In genomic region chr14:58113180-58113579, GRCm38 (mm10) we compare ENCODE assay signal across 10 mouse cellular contexts. TPM values are rescaled to one million over a fixed set of nuclear protein-coding genes. Genes with fewer than 3 reads are reported as not detected.
DNase-seq lines count a peak whose midpoint lies in the region; ATAC-seq and TF ChIP-seq lines count a peak whose summit lies in the region.
"Had no signal": no experiment of that assay in that cellular context is flagged by ENCODE, and none has a peak within 500 bp of the region (broad histone marks: within the 10 kb centered on the region; RNA-seq: fewer than 3 reads in every experiment).

No protein-coding gene starts in this region.

- ATAC-seq in Patski, result no peak

- H3K27me3 ChIP-seq in kidney, adult 2 months (replicated peaks; ENCODE audit: control insufficient read depth, insufficient read depth, low read length), result no peaks in the 10 kb centered on the region
- H3K27me3 ChIP-seq in Patski, result no peaks in the 10 kb centered on the region
- H3K27me3 ChIP-seq in embryonic facial prominence, embryonic 10.5 days (replicated peaks; ENCODE audit: low read depth, poor library complexity, severe bottlenecking), result no peaks in the 10 kb centered on the region

- DNase-seq in kidney, adult 2 months, result peak; percentile 46
- DNase-seq in kidney, adult 18-20 months, result no peak
- peak; percentile 30 for DNase-seq in Patski (ENCODE audit: low read depth, low spot score)
- DNase-seq in brain, adult 2 months (ENCODE audit: low read depth, low spot score), result peak; percentile 56
- DNase-seq in heart, postnatal 10 days, result peak; percentile 38 to 52
- DNase-seq in embryonic facial prominence, embryonic 10.5 days (ENCODE audit: low spot score), result no peak
- DNase-seq in adipocyte (ENCODE audit: low spot score), result no peak
- no peak for DNase-seq in spleen, adult 18-20 months
- DNase-seq: thymus, postnatal 14 days had no signal

- in situ Hi-C loops in Patski (cut with MboI; ENCODE audit: low pct_unique_long_range_greater_than_20kb), result no loop called here

- TF ChIP-seq POLR2A in kidney, adult 2 months (IDR thresholded peaks at IDR 0.05; ENCODE audit: low read depth, low read length), result no peak

- TF ChIP-seq CTCF in kidney, adult 2 months (conservative IDR thresholded peaks at IDR 0.05; ENCODE audit: insufficient read depth, insufficient read length, low read depth, low read length), result no peak
- TF ChIP-seq CTCF in Patski (IDR thresholded peaks at IDR 0.05), result no peak

- POLR2A ChIA-PET in Patski (lab: Charles Lee), result no interaction called here

- intact Hi-C loops in heart, postnatal 10 days (cut with DNase I), result no loop called here

- WGBS in kidney, adult 2 months, result 14% methylated on average over 6 of the region's 6 CpGs
- 75% methylated on average over 6 of the region's 6 CpGs for WGBS in embryonic facial prominence, embryonic 10.5 days

- H3K4me3 ChIP-seq in kidney, adult 2 months (ENCODE audit: insufficient read depth, low read depth, low read length), result no peak overlapping the region
- no peak overlapping the region for H3K4me3 ChIP-seq in embryonic facial prominence, embryonic 10.5 days
- H3K4me3 ChIP-seq: erythroblast, embryonic 14.5 days had no signal

- H3K27ac ChIP-seq in kidney, adult 2 months (ENCODE audit: insufficient read depth, low read depth, low read length), result no peak overlapping the region; the same call in 1 of the 2 replicates
- no peak overlapping the region for H3K27ac ChIP-seq in embryonic facial prominence, embryonic 10.5 days (replicated peaks)

- CTCF ChIA-PET in Patski (lab: Charles Lee), result no interaction called here

- H3K9me3 ChIP-seq in embryonic facial prominence, embryonic 10.5 days, result no peaks in the 10 kb centered on the region

- H3K4me1 ChIP-seq in kidney, adult 2 months (ENCODE audit: control insufficient read depth, insufficient read depth, low read length), result no peaks in the 10 kb centered on the region
- H3K4me1 ChIP-seq in embryonic facial prominence, embryonic 10.5 days, result no peaks in the 10 kb centered on the region

- H3K36me3 ChIP-seq in kidney, adult 2 months (ENCODE audit: control insufficient read depth, insufficient read depth, low read length), result no peaks in the 10 kb centered on the region; the same call in 1 of the 2 replicates
- H3K36me3 ChIP-seq in embryonic facial prominence, embryonic 10.5 days (replicated peaks), result no peaks in the 10 kb centered on the region

RNA-seq across cellular contexts. Expression of gene Fgf9, which starts 42.8 kb away (rescaled TPM):
- 5.3 and 7.1 TPM in 2 replicates for polyA plus RNA-seq in kidney, adult 2 months (2012; rRNA removed)
- polyA plus RNA-seq in Patski (2021), result 2.0 TPM
- total RNA-seq in heart, postnatal 10 days (2021), result 10 to 100 TPM in 1 of 2 experiments, 1 to 10 TPM in 1; 5.2 to 11.0 TPM
- 5.7 and 6.5 TPM in 2 replicates for polyA plus RNA-seq in embryonic facial prominence, embryonic 10.5 days (2016; fragmentation: Nextera tagmentation; extraction: Ambion mirVana)
- polyA plus RNA-seq: erythroblast, embryonic 14.5 days had no signal

Comparison
In these comparisons a context has a peak if more than half of its experiments do, and no peak if none do; other contexts are left out.
1. DNase-seq: peak in kidney, adult 2 months (single experiment), Patski (single experiment), brain, adult 2 months (single experiment) and heart, postnatal 10 days (2 of 2); none in kidney, adult 18-20 months (single experiment), embryonic facial prominence, embryonic 10.5 days (single experiment), adipocyte (single experiment) and spleen, adult 18-20 months (0 of 2).